Mouse (Mus musculus) heart, postnatal 0 days (tissue): ENCODE data around the gene Ryr3. TPM values are rescaled to one million over a fixed set of nuclear protein-coding genes. Genes with fewer than 3 reads are reported as not detected.

Source experiments
- ATAC-seq: fragments of 200-750 bp; cut with Nextera tagmentation; 2 replicates; pipeline ENCODE4 v1.8.0; 2017; ENCODE audit warnings: low read depth, moderate number of reproducible peaks, moderate library complexity; ENCODE audit not compliant: insufficient read depth
- DNase-seq: peaks from one replicate; pipeline ENCODE4 v3.0.0-alpha.2; 2016; ENCODE audit warnings: low spot score
- H3K27ac ChIP-seq: fragments of 300-500 bp; sonication (generic); 2 replicates; pipeline ENCODE4 v1.5.1; 2014; ENCODE audit warnings: low read depth, mild to moderate bottlenecking
- H3K27me3 ChIP-seq: fragments of 300-500 bp; sonication (generic); 2 replicates; pipeline ENCODE4 v1.6.1; 2014; ENCODE audit warnings: low read length, mixed read lengths; ENCODE audit not compliant: control insufficient read depth, insufficient read depth
- H3K36me3 ChIP-seq: fragments of 300-500 bp; sonication (generic); replicated peaks from 2 replicates; pipeline ENCODE4 v1.6.1; 2014; ENCODE audit warnings: low read length, mixed read lengths; ENCODE audit not compliant: control insufficient read depth, insufficient read depth
- H3K4me1 ChIP-seq: fragments of 300-500 bp; sonication (generic); 2 replicates; pipeline ENCODE4 v1.6.1; 2014; ENCODE audit warnings: antibody characterized with exemption; ENCODE audit not compliant: control insufficient read depth, insufficient read depth
- H3K4me2 ChIP-seq: fragments of 300-500 bp; sonication (generic); 2 replicates; pipeline ENCODE4 v1.6.1; 2014; ENCODE audit warnings: low read depth, mild to moderate bottlenecking, low read length, moderate library complexity
- H3K4me3 ChIP-seq: fragments of 300-500 bp; sonication (generic); 2 replicates; pipeline ENCODE4 v1.5.1; 2014; ENCODE audit warnings: low read depth, low read length
- H3K9ac ChIP-seq: fragments of 300-500 bp; sonication (generic); replicated peaks from 2 replicates; pipeline ENCODE4 v1.6.1; 2014; ENCODE audit warnings: low read depth, low read length, mixed read lengths
- H3K9me3 ChIP-seq: fragments of 300-500 bp; sonication (generic); replicated peaks from 2 replicates; pipeline ENCODE4 v1.6.1; 2016; ENCODE audit warnings: low read length; ENCODE audit not compliant: control insufficient read depth
- CTCF ChIP-seq: IDR thresholded peaks from 2 replicates; pipeline ENCODE4 v1.5.1; 2016; ENCODE audit warnings: antibody characterized with exemption, control low read depth, low read depth
- EP300 ChIP-seq: IDR thresholded peaks from 2 replicates; pipeline ENCODE4 v1.6.1; 2016; ENCODE audit warnings: antibody characterized with exemption, low read depth
- WGBS: fragments of 180-500 bp; shearing (Covaris S2); extraction: QIAGEN DNeasy Blood & Tissue Kit; methylation state at CpG from one replicate; pipeline ENCODE4 v1.1.7; 2014; 5-methylcytosine and 5-hydroxymethylcytosine counted together
- polyA plus RNA-seq: library from polyadenylated mRNA; unstranded; fragments of >200 nt; fragmentation: Nextera tagmentation; extraction: Ambion mirVana; gene quantifications from 2 replicates; pipeline ENCODE4 v1.2.1, GENCODE M21; 2015
- total RNA-seq: library from RNA; depleted of rRNA; stranded (reverse); fragments of >200 nt; gene quantifications from 2 replicates; pipeline ENCODE4 v1.2.3, GENCODE M21; 2014; ENCODE audit warnings: low replicate concordance

The Ryr3 gene
- total and polyA plus RNA-seq, 2 experiments from 2014 or later = 4.1 to 14.4 TPM

- 75% methylated on average over 4 of the region's 4 CpGs for WGBS
- H3K4me3 ChIP-seq = no peak overlapping the region
- TF ChIP-seq EP300 (no peak), CTCF (no peak)
Measured at GRCm38 (mm10) chr2:112910579-112910978, 306.3 kb downstream of the Ryr3 start.

DNA sequence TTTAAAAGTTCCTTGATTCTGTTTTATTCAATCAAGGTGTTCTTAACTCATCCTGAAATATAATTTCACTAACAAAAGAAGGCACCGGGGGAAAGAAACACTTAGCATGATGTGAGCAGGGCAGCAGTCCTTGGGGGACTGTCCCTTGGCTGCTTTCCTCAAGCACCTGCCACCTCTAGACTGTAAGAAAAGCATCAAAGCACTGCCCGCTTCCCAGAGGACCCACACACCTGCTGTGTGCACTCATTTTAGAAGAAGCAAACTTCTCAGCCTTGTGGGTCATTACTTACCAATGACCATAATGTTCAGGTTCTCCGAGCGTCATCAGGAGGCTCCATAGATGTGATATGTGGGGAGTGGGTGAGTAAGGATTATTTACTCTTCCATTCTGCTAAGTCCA lies 307.8 kb downstream of the Ryr3 start:
- WGBS = 78% methylated on average over 4 of the region's 4 CpGs
- Histone ChIP-seq H3K36me3 (no peaks in the 10 kb centered on the region), H3K4me1 (no peaks in the 10 kb centered on the region), H3K4me3 (no peak overlapping the region), H3K9me3 (no peaks in the 10 kb centered on the region), H3K27ac (no peak overlapping the region), H3K4me2 (no peak overlapping the region), H3K9ac (no peak overlapping the region), H3K27me3 (no peaks in the 10 kb centered on the region)
- TF ChIP-seq EP300 (no peak), CTCF (no peak)
- no peak for DNase-seq
- ATAC-seq = no peak

More at GRCm38 (mm10) chr2:112910579-112910978, 306.3 kb downstream of the Ryr3 start:
- Histone ChIP-seq H3K27ac (no peak overlapping the region), H3K4me2 (no peak overlapping the region), H3K9me3 (no peaks in the 10 kb centered on the region), H3K27me3 (no peaks in the 10 kb centered on the region), H3K36me3 (no peaks in the 10 kb centered on the region), H3K4me1 (no peaks in the 10 kb centered on the region), H3K9ac (no peak overlapping the region)
- DNase-seq (no peak), ATAC-seq (no peak)

DNA sequence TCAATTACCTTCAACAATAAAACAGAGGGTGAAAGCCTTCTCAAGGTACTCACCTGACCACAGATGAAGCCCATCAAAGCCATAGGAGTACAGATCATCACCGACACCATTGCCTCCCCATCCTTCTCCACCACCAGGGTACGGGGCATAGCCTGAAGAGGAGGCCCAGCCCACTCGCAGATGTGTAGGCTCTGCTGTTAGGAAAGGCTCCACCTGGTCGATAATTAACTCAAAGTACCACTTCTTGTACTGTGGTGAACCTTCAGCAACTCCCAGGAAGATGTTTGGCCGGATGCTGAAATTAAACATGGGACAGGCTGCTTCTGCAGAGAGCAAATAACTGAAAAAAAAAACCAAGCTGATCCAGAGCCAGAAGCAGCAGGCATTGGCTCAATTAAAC lies 316.1 kb downstream of the Ryr3 start:
- no peaks in the 10 kb centered on the region for H3K4me1 ChIP-seq
- WGBS = 69% methylated on average over 5 of the region's 5 CpGs
- no peak overlapping the region for H3K4me2 ChIP-seq
- H3K4me3 ChIP-seq = no peak overlapping the region
- no peak for TF ChIP-seq EP300
- no peak for TF ChIP-seq CTCF
- no peaks in the 10 kb centered on the region for H3K36me3 ChIP-seq
- H3K27ac ChIP-seq = no peak overlapping the region
- H3K9ac ChIP-seq = no peak overlapping the region
- DNase-seq (no peak), ATAC-seq (no peak)
- no peaks in the 10 kb centered on the region for H3K27me3 ChIP-seq
- no peaks in the 10 kb centered on the region for H3K9me3 ChIP-seq

GRCm38 (mm10) chr2:112884456-112885114 lies 332.3 kb downstream of the Ryr3 start:
- no peaks in the 10 kb centered on the region for H3K27me3 ChIP-seq
- no peaks in the 10 kb centered on the region for H3K36me3 ChIP-seq
- H3K4me1 ChIP-seq = no peaks in the 10 kb centered on the region
- no peak overlapping the region for H3K9ac ChIP-seq
- H3K4me2 ChIP-seq = no peak overlapping the region
- no peak for TF ChIP-seq CTCF
- TF ChIP-seq EP300 = no peak
- no peak overlapping the region for H3K27ac ChIP-seq
- DNase-seq = no peak
- no peak for ATAC-seq
- no peaks in the 10 kb centered on the region for H3K9me3 ChIP-seq
- WGBS = 59% methylated on average over 4 of the region's 4 CpGs
- H3K4me3 ChIP-seq = no peak overlapping the region

- ATAC-seq = no peak
- Histone ChIP-seq H3K36me3 (no peaks in the 10 kb centered on the region), H3K4me2 (no peak overlapping the region), H3K27me3 (no peaks in the 10 kb centered on the region), H3K27ac (no peak overlapping the region), H3K4me1 (no peaks in the 10 kb centered on the region), H3K9ac (no peak overlapping the region), H3K4me3 (no peak overlapping the region), H3K9me3 (no peaks in the 10 kb centered on the region)
- TF ChIP-seq CTCF (no peak), EP300 (no peak)
- 84% methylated on average over 2 of the region's 2 CpGs for WGBS
- no peak for DNase-seq
Measured at GRCm38 (mm10) chr2:112881805-112882204, 335.1 kb downstream of the Ryr3 start.

DNA sequence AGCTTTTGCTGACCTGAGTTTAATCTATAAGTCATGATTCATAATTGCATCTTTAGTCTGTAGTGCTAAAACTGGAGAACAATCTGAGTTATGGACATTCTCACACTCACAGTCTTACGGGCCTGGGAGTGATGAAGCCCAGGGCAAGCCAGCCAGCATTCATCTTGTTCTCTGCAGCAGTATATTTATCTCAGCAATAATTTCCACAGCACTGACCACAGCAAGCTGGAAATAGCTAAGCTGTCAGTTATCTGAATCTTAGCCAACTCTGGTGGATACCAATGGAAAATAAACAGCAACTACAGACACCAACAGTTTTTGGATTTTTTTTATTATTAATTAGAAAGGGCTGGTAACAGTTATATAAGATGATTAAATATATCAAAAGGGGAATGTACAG lies 335.5 kb downstream of the Ryr3 start:
- WGBS = 35% methylated on average over 1 of the region's 1 CpGs
- no peak for TF ChIP-seq EP300
- TF ChIP-seq CTCF = no peak
- Histone ChIP-seq H3K9ac (no peak overlapping the region), H3K27me3 (no peaks in the 10 kb centered on the region), H3K36me3 (no peaks in the 10 kb centered on the region), H3K27ac (no peak overlapping the region), H3K4me2 (no peak overlapping the region), H3K4me1 (no peaks in the 10 kb centered on the region), H3K4me3 (no peak overlapping the region), H3K9me3 (no peaks in the 10 kb centered on the region)
- ATAC-seq = no peak
- DNase-seq = no peak
